Mouse (Mus musculus) B cell, adult 62 days (primary cell): Measurements from ENCODE around the gene Ube2ql1. TPM values are rescaled to one million over a fixed set of nuclear protein-coding genes. Genes with fewer than 3 reads are reported as not detected.

Experiments
- total RNA-seq: library from RNA; stranded (reverse); gene quantifications from 4 replicates; pipeline ENCODE4 v1.2.4, GENCODE M21; 2023

The Ube2ql1 gene
- total RNA-seq = not detected in 4 replicates

GRCm38 (mm10) chr13:69739759-69740135 is at the start of gene Ube2ql1:
TSS of gene Ube2ql1 (minus strand) at chr13:69739889.

Other genes starting within 250 kb of the Ube2ql1 start
- 77.3 to 102 TPM (median 91.6 TPM) in 4 replicates for gene Nsun2, start 206.1 kb downstream of the Ube2ql1 start, total RNA-seq
- 15.4 to 17.9 TPM (median 15.8 TPM) in 4 replicates for gene Tent4a, start 205.3 kb downstream of the Ube2ql1 start, total RNA-seq
- gene Srd5a1, start 128.4 kb downstream of the Ube2ql1 start, total RNA-seq = 0.23 to 0.91 TPM (median 0.54 TPM) in 3 of 4 replicates, not detected in the other
- 70.8 to 78.4 TPM (median 74.7 TPM) in 4 replicates for gene Med10, start 62.5 kb upstream of the Ube2ql1 start, total RNA-seq